Mouse (Mus musculus): ENCODE results near the gene Mtor.

The Mtor gene

DNA sequence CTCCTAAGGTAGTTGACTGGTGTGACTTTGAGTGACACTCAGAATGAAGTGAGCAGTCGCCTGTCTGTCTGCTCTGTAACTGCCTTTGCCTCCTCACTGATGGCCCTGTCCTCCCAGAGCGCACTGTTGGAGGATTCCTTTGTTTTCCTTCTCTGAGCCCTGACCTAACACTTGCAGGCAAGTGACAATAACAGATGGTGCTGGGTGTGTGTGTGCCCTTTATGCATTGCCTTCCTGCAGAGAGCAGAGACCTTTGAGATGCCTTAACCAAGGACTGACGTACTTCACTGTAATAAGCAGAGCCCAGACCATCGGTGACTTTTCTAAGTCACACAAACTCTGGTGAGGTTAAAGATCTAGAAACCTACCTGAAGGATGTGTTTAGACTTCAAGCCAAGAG is 82.9 kb downstream of the Mtor start:
- DNase-seq (ENCODE audit: low read depth, low spot score) = no peak

DNA sequence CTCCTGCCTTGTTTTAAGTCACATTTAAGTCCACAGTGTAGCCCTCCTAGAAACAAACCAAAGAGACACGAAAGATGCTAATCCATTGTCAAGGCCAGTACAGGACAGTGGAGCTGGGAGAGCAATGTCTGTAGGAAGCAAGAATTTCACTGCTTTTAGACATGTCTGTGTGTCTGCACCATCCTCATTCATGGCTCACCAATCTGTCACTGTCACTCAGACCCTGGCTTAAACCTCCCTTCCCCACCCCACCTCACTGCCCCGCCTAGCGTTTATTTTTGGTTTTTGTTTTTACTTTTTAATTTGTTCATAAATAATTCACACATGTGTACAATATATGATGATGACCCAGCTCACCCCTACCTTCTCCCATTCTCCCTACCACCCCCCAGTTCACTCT is 84.1 kb downstream of the Mtor start:
- DNase-seq (ENCODE audit: low read depth, low spot score) = no peak

DNA sequence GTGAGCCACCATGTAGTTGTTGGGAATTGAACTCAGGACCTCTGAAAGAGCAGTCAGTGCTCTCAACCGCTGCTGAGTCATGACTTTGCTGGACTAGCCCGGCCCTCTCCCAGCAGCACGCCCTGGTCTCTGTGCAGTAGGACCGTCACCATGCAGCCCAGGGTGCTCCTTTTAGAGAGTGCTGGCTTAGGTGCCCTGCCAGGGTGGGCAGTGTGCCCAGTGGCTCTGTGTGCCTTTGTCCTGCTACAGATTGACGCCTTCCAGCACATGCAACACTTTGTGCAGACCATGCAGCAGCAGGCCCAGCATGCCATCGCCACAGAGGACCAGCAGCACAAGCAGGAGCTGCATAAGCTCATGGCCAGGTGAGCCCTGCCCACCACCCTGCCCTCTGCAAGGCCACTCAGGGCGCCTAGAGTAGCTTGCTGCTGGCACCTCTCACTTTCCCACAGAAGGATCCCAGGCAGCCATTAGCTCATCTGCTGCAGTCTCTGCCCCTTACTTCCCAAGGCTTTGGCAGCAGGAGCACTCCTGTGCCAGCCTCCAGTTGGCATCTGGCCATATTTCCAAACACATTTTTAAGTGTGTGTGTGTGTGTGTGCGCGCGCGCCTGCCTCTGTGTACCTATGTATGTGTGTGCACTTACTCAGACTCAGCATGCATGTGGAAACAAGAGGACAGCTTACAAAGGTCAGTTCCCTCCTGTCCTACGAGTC is 85.4 kb downstream of the Mtor start:
- DNase-seq (ENCODE audit: low read depth, low spot score) = no peak

DNA sequence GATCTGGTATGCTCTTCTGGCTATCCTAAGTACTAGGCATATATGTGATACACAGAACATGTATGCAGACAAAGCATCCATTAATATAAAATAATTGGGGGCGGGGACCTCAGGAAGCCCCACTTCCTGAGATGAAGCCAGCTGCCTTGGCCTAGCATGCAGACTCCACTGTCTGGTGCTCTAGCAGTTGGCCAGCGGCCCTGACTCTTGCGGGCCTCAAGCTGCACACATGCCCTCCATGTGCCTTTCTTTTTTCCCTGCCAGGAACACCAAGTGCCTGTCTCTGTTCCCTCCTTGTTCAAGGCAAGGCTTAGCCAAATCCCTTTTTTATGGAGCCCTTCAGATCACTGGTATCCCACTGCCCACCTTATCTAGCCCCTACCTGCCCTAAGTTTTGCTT is 87.5 kb downstream of the Mtor start:
- no peak for DNase-seq (ENCODE audit: low read depth, low spot score)

DNA sequence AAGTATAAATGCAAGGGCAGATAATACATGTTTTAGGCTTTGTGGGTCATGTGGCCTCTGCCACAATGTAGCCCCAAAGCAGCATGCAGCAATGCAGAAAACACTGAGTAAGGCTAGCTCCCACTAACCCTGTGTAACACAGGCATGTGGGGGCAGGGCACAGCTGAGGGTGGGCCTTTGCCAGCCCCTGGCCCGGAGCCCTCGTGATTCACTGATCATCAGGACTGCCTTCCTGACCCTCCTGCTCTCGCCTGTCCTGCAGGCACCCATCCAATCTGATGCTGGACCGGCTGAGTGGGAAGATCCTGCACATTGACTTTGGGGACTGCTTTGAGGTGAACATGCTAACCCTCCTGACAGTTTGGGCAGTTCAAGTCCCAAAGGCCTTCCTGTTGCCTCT is 100.7 kb downstream of the Mtor start:
- no peak for DNase-seq (ENCODE audit: low read depth, low spot score)

DNA sequence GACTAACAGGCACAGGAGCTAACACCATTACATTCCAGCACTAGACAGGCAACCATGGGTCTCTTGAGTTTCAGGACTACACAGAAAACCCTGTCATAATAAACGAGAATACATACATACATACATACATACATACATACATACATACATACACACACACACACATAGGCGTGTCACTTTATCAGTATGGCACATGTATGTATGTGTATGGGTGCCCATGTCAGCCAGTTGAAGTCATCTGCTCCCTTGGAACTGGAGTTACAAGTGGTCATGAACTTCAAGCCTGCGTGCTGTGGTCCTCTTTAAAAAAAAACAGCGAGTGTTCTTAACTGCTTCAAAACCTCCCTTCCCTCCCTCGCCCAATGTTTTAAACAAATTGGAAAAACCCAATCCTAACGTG is 109.4 kb downstream of the Mtor start:
- no peak for DNase-seq (ENCODE audit: low read depth, low spot score)

DNA sequence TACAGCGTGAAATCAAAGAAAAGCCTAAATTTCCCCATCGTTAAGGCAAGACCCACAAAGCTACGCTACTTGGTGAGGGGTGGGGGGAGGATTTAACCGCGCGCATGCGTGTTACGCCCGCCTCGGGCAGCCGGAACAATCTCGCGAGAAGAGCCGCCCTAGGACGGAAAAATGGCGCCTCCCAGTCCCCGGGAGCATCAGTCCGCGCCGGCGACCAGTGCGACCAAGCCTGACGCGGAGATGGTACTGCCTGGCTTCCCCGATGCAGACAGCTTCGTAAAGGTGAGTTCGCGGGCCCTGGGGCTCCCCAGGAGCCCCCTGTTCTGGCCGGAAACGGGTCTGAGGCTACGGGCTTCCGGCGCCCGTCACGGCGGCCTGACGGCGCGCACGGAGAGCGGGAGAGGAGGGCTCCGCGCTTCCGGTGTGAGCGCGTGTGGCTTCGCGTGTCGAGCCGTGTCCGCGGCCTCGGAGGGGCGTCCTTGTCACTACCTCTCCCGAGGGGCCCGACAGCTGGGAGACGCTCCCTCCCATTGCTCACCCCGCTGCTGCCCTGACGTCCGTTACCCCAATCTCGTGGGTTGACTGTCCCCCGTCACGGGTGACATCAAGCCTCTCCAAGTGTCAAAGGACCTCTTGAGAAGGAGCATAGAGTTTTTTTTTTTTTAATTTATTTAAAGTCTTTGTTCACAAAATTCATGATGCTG is 110.0 kb downstream of the Mtor start, which contains the start of gene Exosc10:
TSS of gene Exosc10 (plus strand) at position 133 of the 704 bp plus-strand sequence.
- peak; percentile 94 for DNase-seq (ENCODE audit: low read depth, low spot score)

DNA sequence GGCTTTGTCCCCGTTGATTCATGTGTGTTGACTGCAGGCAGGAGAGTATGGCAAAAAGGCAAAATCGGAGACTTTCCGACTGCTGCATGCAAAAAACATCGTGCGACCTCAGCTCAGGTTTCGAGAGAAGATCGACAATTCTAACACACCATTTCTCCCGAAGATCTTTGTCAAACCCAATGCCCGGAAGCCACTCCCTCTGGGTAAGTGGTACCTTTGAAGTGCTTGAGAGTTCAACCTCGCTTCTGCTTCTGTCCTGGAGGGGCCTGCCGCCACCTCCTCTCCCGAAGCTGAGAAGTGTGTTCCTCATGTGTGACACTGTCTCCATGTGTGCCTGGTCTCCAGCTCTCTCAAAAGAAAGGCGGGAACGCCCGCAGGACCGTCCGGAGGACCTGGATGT is 114.3 kb downstream of the Mtor start:
- DNase-seq (ENCODE audit: low read depth, low spot score) = no peak

DNA sequence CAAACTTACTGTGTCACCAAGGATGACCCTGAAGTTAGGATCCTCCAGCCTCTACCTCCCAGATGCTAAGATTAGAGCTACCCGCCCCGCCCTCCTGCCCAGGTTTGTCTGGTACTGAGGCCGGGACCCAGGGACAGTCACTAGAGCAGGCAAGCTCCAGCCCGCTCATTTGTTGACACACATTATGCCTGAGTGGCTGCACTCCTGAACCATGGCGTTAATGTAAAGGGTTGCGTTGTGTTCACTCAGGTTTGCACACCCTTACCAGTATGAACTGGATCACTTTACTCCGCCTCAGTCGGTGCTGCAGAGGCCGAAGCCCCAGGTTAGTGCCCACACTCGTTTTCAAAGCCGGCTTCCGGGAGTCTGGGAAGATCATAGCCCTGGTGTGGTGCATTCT is 115.2 kb downstream of the Mtor start:
- DNase-seq (ENCODE audit: low read depth, low spot score) = no peak

DNA sequence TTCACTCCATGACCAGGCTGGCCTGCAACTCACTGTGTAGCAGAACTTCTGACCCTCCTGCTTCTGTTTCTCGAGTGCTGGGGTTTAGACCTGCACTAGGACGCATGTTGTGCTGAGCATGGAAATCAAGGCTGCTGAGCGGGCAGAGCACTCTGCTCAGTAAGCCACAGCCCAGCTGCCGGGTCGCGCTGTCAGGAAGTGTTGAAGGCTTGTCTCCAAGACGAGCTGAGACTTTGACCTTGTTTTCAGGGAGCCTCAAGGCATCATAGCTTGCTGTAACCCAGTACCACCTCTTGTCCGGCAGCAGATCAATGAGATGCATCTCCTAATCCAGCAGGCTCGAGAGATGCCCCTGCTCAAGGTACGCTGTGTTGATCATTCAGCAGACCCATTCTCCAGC is 121.7 kb downstream of the Mtor start:
- DNase-seq (ENCODE audit: low read depth, low spot score) = no peak

DNA sequence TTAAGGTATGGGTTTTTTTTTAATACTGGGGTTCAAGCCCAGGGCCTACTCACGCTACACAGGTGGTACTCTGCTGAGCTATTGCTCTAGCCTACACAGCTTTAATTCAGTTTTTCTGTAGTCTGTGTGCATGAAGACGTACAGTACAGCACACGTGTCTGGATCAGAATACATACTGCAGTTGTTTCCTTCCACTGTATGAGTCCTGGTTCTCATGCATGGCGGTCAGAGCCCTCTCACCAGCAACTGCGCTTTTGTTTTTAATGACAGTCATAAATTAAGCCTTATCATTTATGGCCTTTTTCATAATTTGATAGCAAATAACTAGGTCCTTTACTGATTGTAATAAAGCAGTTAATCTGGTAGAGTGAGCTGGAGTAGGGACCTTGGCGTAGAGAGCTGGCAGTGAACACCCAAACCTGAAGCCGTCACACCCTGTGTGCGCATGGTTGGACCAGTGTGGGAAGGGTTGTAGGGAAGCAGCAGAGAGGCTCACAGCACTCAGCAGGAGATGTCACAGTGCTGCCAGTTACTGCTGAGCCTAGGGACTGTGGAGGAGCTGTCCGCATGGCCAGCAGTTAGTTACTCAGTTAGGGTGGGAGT is 122.4 kb downstream of the Mtor start:
- no peak for DNase-seq (ENCODE audit: low read depth, low spot score)

DNA sequence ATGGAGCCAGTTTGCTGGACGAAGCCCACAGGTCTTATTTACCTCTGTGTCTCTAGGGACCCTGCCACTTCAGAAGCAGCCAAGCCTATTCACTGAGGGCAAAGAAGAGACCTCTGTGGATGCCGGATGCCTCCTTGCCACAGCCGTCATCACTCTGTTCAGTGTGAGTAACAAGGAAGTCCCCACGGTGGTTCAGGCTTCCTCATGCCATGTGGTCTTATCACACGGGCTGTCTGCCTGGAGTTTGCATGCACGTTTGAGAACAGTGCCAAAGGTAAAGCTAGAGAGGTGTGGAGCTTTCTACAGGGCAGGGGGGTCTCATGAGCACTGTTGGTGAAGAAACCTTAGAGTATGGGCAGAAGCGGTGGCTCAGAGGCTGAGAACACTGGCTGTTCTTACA is 124.8 kb downstream of the Mtor start:
- DNase-seq (ENCODE audit: low read depth, low spot score) = no peak

DNA sequence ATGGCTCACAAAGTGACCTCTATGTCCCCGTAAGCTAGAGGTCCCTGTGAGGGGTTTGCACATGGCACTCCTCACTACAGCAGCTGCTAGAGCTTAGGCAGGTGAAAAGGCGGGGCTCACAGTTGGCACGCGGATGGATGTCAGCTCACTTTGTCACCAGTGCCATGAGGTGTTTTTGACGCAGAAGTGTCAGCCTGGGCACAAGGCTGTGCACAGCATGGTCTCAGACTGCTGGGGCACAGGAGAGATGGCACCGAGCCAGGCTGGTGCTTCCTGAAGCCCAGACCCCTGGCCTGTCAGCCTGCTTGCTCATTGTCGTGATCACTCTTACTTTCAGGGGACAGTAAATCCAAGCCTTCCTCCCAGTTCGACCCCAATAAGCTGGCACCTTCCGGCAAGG is 132.4 kb downstream of the Mtor start:
- no peak for DNase-seq (ENCODE audit: low read depth, low spot score)

DNA sequence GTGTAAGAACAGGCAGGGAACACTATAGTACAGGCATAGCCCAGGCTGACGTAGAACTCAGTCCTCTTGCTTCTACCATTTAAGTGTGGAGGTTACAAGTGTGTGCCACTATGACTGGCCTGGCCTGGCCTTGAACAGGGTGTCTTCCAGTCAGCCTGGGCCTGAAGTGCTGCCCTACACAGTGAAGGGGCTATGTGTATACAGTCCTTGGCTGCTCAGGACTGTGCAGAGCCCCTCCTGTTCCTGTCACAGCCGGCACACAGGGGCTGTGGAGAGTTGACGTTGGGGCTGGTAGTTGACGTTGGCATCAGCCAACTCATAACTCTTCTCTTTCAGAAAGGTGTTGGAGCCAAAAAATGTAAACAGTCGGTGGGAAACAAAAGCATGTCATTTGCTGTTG is 133.0 kb downstream of the Mtor start:
- DNase-seq (ENCODE audit: low read depth, low spot score) = no peak

DNA sequence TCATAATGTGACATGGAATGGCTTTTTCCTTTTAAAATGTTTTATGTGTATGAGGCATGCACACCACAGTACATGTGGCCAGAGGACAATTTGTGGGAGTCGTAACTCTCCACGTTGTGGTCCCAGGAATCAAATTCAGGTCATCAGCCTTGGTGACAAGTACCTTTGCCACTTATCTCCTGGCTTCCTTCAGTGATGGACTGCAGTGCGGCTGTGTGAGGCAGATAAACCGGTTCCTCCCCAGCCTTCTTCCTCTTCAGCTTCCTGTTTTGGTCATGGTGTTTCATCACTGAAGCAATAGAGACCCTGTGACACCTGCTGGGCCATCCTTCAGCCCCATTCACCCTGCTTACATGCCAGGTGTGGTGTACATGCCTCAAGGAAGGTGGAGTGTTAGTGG is 134.8 kb downstream of the Mtor start:
- no peak for DNase-seq (ENCODE audit: low read depth, low spot score)

DNA sequence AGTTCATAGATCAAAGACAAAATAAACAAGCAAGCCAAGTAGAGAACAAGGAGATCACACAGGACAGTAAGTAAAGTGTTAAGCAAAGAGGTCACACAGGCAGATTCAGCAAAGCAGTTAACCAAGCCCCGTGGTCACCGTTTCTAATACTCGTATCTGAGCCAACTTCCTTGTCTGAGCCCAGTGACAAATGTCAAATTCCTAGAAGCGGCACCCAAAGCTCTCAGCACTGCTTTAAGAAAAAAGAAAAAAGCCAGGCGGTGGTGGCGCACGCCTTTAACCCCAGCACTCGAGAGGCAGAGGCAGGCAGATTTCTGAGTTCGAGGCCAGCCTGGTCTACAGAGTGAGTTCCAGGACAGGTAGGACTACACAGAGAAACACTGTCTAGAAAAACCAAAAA is 138.2 kb downstream of the Mtor start:
- DNase-seq (ENCODE audit: low read depth, low spot score) = no peak

DNA sequence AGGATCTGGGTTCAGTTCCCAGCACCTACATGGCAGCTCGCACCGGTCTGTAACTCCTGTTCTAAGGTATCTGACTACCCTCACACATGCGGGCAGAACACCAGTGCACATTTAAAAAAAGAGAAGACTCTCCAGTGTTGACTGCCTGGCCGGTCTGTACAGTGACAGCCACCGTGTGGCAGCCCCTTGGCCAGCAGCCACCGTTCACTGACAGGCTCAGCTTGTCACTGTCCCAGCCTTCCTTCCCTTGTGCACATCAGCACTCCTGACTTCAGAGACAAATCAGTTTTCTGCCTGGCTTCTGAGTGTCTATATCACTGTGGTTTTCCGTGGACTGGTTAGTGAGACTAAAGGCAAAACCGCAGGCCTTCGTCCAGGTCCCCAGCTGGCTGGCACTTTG is 140.4 kb downstream of the Mtor start:
- DNase-seq (ENCODE audit: low read depth, low spot score) = no peak

DNA sequence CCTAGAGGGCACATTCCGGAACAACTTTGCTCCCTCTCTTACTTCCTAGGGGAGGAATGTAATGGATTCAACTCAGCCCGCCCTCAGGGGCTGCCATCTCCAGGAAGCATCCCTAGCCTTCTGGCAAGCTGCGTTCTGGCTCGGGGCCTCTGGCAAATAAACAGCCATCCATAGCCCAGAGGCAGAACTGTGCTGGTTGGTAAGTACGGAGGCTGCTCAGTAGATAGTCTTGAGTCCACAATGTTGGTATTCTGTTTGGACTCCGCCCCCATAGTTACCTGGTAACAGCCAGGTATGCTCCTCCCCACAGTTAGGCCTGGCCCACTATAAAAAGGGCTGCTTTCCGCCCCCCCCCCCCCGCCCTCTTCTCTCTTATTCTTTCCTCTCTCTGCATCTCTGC is 141.2 kb downstream of the Mtor start:
- no peak for DNase-seq (ENCODE audit: low read depth, low spot score)

DNA sequence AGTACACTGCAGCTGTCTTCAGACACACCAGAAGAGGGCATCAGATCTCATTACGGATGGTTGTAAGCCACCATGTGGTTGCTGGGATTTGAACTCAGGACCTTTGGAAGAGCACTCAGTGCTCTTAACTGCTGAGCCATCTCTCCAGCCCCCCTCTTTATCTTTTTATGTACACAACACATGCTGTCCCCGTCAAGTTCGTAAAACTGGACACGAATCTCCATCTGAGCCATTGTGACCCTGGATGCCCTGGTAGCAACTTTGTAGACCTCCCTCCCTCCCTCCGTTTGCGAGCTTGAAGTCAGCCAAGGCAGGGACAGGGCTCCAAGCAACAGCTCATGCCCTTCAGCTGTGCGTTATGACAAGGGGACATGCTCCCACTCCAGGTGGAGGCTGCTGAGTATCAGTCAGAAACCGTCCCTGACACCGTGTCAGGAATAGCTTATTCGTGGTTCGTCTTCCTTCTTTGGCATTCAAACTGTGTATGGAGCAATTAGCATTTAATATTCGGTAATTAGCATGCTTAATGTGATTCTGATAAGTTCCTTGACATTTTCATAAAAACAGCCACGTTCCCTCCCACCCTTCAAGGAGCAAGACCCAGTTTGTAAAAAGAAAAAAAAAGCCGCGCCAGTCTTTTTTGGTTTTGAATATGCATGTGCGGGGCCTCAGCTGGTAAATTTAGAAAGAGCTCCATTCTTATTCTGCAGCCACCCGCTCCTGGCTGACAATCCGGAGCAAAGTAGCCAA is 142.2 kb downstream of the Mtor start:
- DNase-seq (ENCODE audit: low read depth, low spot score) = peak; percentile 18

DNA sequence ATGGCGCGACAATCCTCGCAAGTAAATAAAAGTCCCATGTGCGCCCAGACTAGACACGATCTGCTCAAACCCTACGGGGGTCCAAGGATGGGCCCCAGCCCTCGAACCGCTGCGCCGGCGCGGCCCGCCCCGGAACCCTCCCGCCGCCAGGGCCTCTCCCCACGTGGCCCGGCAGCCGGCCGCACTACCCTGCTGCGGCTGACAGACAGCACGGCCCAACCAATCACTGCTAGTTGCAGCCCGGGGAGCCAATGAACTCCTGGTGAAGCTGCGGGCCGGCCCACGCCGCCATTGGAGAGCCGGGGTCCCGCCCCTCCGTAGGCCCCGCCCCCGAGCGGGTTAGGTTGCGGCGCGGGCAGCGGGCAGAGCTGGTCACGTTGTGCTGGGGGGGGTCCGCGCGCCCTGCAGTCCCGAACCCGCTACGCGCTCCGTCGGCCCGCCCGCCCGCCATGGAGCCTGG is 142.8 kb downstream of the Mtor start, which contains the start of gene Srm:
TSS of gene Srm (plus strand) at position 333 of the 460 bp plus-strand sequence.
- DNase-seq (ENCODE audit: low read depth, low spot score) = peak; percentile 97

DNA sequence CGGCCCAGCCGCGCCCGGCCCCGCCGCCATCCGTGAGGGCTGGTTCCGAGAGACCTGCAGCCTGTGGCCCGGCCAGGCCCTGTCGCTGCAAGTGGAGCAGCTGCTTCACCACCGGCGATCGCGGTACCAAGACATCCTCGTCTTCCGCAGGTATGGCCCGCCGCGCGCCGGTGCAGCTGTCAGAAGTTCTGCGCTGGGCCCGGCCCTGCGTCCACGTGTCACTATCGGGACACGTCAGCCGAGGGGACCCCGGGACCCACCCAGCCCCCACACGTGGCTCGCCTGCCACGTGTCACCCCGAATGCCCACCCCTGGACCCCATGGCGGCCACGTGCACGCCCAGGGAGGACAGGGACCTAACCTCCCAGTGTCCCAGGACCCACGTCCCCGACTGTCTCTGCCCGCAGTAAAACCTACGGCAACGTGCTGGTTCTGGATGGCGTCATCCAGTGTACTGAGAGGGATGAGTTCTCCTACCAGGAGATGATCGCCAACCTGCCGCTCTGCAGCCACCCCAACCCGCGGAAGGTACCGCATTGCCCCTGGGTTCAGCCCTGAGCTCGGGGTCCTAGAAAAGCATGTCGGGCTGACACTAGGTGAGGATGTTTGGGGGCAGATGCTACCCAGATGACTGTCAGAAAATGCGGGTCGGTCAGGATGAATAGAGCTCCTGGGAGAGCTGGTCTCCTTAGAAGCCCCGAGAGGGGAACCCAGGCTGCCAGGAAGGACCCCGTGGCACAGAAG is 143.4 kb downstream of the Mtor start:
- no peak for DNase-seq (ENCODE audit: low read depth, low spot score)

Data from CD4-positive helper T cell, adult 2 months (primary cell).